Comparison of ENCODE assay signal across 8 mouse cellular contexts in the genomic region with DNA sequence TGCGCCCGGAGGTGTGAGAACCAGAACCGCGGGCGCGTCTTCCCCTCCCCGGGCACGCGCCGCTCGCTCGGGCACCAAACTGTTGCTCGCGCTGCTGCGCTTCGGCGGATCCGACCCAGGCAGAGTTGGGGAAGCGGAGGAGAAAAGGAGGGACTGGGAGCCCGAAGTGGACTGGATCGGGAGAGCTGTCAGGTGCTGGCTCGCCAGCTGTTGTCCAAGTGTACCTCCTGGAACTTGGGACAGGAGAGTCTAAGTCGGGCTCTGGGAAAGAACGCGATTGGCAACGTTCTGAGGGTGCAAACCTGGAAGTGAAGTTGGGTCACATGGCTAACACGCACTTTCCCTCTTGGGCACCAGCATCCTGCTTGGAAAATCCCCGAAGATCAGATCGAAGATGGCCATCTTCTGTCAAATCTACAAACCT.
DNase-seq lines count a peak whose midpoint lies in the region; ATAC-seq lines count a peak whose summit lies in the region.

No protein-coding gene starts in this region.

- H3K27ac ChIP-seq in heart, embryonic 14.5 days (replicated peaks in 1 of 2; ENCODE audit: control insufficient read depth in 1 of 2, insufficient read depth in 1 of 2, low read depth in 2 of 2, low read length in 2 of 2) = peak overlapping the region; percentile 43 to 90
- peak overlapping the region; percentile 88 for H3K27ac ChIP-seq in liver, embryonic 16.5 days (ENCODE audit: low read length)

- no peak; the same call in 1 of the 2 replicates for ATAC-seq in heart, embryonic 14.5 days (ENCODE audit: insufficient number of reproducible peaks, insufficient read depth, low FRiP score, low read depth)
- peak; percentile 7; the same call in 1 of the 2 replicates for ATAC-seq in granulocyte monocyte progenitor cell, adult 5-6 weeks (replicated peaks; ENCODE audit: poor library complexity, severe bottlenecking)
- no peak for ATAC-seq in liver, embryonic 16.5 days (ENCODE audit: low read depth)

- peak overlapping the region; percentile 88 for H3K4me2 ChIP-seq in heart, embryonic 14.5 days (ENCODE audit: low read length)
- peak overlapping the region; percentile 96 for H3K4me2 ChIP-seq in liver, embryonic 16.5 days (ENCODE audit: low read depth, low read length)

- no peaks in the 10 kb centered on the region for H3K27me3 ChIP-seq in heart, embryonic 14.5 days (ENCODE audit: control insufficient read depth, insufficient read depth, low read length)
- H3K27me3 ChIP-seq in liver, embryonic 16.5 days (ENCODE audit: control insufficient read depth, insufficient read depth, low read depth, low read length) = no peaks in the 10 kb centered on the region

- H3K4me3 ChIP-seq in heart, embryonic 14.5 days (ENCODE audit: control insufficient read depth in 1 of 2, insufficient read depth in 1 of 2, low read depth in 1 of 2, low read length in 2 of 2) = peak overlapping the region; percentile 84 to 97
- peak overlapping the region; percentile 97 for H3K4me3 ChIP-seq in liver, embryonic 16.5 days (ENCODE audit: low read depth, low read length)

- intact Hi-C loops in heart, postnatal 36 days (cut with DNase I) = loop anchor here (5.0 kb wide), 2 partner anchors 160 to 215 kb away; a partner anchor contains a TSS

- no peaks in the 10 kb centered on the region for H3K9me3 ChIP-seq in heart, embryonic 14.5 days (ENCODE audit: control insufficient read depth, low read length)
- H3K9me3 ChIP-seq in liver, embryonic 16.5 days (replicated peaks; ENCODE audit: control insufficient read depth, low read length) = no peaks in the 10 kb centered on the region

- WGBS in heart, embryonic 14.5 days = 0% methylated on average over 18 of the region's 29 CpGs
- under 1% methylated on average over 29 of the region's 29 CpGs for WGBS in liver, embryonic 16.5 days (ENCODE audit: insufficient replicate concordance)

- peaks cover 18% of the 10 kb centered on the region for H3K36me3 ChIP-seq in heart, embryonic 14.5 days (ENCODE audit: control insufficient read depth, insufficient read depth, low read length)
- peaks cover 10% of the 10 kb centered on the region for H3K36me3 ChIP-seq in liver, embryonic 16.5 days (ENCODE audit: control insufficient read depth, insufficient read depth)

- no peak for DNase-seq in heart, postnatal 36 days
- peak; percentile 69 for DNase-seq in R1 (ENCODE audit: low read depth, low spot score)
- peak; percentile 19 for DNase-seq in telencephalon, adult 2 months (ENCODE audit: low read depth, low spot score)
- no peak for DNase-seq in adrenal gland, adult 18-20 months (ENCODE audit: low spot score in 2 of 2)
- no peak for DNase-seq in cerebellum, adult 18-20 months

- H3K4me1 ChIP-seq in heart, embryonic 14.5 days (ENCODE audit: control insufficient read depth in 2 of 2, insufficient read depth in 2 of 2, low read length in 2 of 2) = peaks cover 4 to 9% of the 10 kb centered on the region in 2 experiments
- peaks cover 25% of the 10 kb centered on the region for H3K4me1 ChIP-seq in liver, embryonic 16.5 days (ENCODE audit: control insufficient read depth, low read depth, low read length)

- H3K9ac ChIP-seq in heart, embryonic 14.5 days (ENCODE audit: low read length) = peak overlapping the region; percentile 90
- peak overlapping the region; percentile 95 for H3K9ac ChIP-seq in liver, embryonic 16.5 days (ENCODE audit: low read depth, low read length)

Comparison
In these comparisons a context has a peak if more than half of its experiments do, and no peak if none do; other contexts are left out.
1. DNase-seq: peak in R1 (single experiment) and telencephalon, adult 2 months (single experiment); none in heart, postnatal 36 days (0 of 2), adrenal gland, adult 18-20 months (0 of 2) and cerebellum, adult 18-20 months (0 of 2).